Mouse (Mus musculus): Measurements from ENCODE around the gene Cradd.

The Cradd gene

GRCm38 (mm10) chr10:95211660-95212059, 112.3 kb downstream of the Cradd start:
- Histone ChIP-seq H3K36me3 (ENCODE audit: control insufficient read depth, insufficient read depth, low read length, poor library complexity, severe bottlenecking) (no peaks in the 10 kb centered on the region), H3K27me3 (ENCODE audit: control insufficient read depth, insufficient read depth, low read length, poor library complexity, severe bottlenecking) (no peaks in the 10 kb centered on the region)
- DNase-seq (ENCODE audit: low read depth, low spot score), result no peak

GRCm38 (mm10) chr10:95210664-95211372, 113.1 kb downstream of the Cradd start:
- no peak for DNase-seq (ENCODE audit: low read depth, low spot score)
- Histone ChIP-seq H3K36me3 (ENCODE audit: control insufficient read depth, insufficient read depth, low read length, poor library complexity, severe bottlenecking) (no peaks in the 10 kb centered on the region), H3K27me3 (ENCODE audit: control insufficient read depth, insufficient read depth, low read length, poor library complexity, severe bottlenecking) (no peaks in the 10 kb centered on the region)

GRCm38 (mm10) chr10:95210167-95210566, 113.8 kb downstream of the Cradd start:
- Histone ChIP-seq H3K27me3 (ENCODE audit: control insufficient read depth, insufficient read depth, low read length, poor library complexity, severe bottlenecking) (no peaks in the 10 kb centered on the region), H3K36me3 (ENCODE audit: control insufficient read depth, insufficient read depth, low read length, poor library complexity, severe bottlenecking) (no peaks in the 10 kb centered on the region)
- peak; percentile 7 for DNase-seq (ENCODE audit: low read depth, low spot score)

GRCm38 (mm10) chr10:95207423-95207822, 116.5 kb downstream of the Cradd start:
- Histone ChIP-seq H3K27me3 (ENCODE audit: control insufficient read depth, insufficient read depth, low read length, poor library complexity, severe bottlenecking) (no peaks in the 10 kb centered on the region), H3K36me3 (ENCODE audit: control insufficient read depth, insufficient read depth, low read length, poor library complexity, severe bottlenecking) (no peaks in the 10 kb centered on the region)
- no peak for DNase-seq (ENCODE audit: low read depth, low spot score)

GRCm38 (mm10) chr10:95201514-95201913, 122.4 kb downstream of the Cradd start:
- no peaks in the 10 kb centered on the region for H3K36me3 ChIP-seq (ENCODE audit: control insufficient read depth, insufficient read depth, low read length, poor library complexity, severe bottlenecking)
- no peaks in the 10 kb centered on the region for H3K27me3 ChIP-seq (ENCODE audit: control insufficient read depth, insufficient read depth, low read length, poor library complexity, severe bottlenecking)
- DNase-seq (ENCODE audit: low read depth, low spot score), result peak; percentile 50

GRCm38 (mm10) chr10:95200323-95200722, 123.6 kb downstream of the Cradd start:
- no peaks in the 10 kb centered on the region for H3K27me3 ChIP-seq (ENCODE audit: control insufficient read depth, insufficient read depth, low read length, poor library complexity, severe bottlenecking)
- DNase-seq (ENCODE audit: low read depth, low spot score), result no peak
- no peaks in the 10 kb centered on the region for H3K36me3 ChIP-seq (ENCODE audit: control insufficient read depth, insufficient read depth, low read length, poor library complexity, severe bottlenecking)

- DNase-seq (ENCODE audit: low read depth, low spot score), result no peak
- Histone ChIP-seq H3K27me3 (ENCODE audit: control insufficient read depth, insufficient read depth, low read length, poor library complexity, severe bottlenecking) (no peaks in the 10 kb centered on the region), H3K36me3 (ENCODE audit: control insufficient read depth, insufficient read depth, low read length, poor library complexity, severe bottlenecking) (no peaks in the 10 kb centered on the region)
Observed at GRCm38 (mm10) chr10:95199541-95200269, 124.2 kb downstream of the Cradd start.

GRCm38 (mm10) chr10:95197377-95197776, 126.6 kb downstream of the Cradd start:
- no peaks in the 10 kb centered on the region for H3K36me3 ChIP-seq (ENCODE audit: control insufficient read depth, insufficient read depth, low read length, poor library complexity, severe bottlenecking)
- H3K27me3 ChIP-seq (ENCODE audit: control insufficient read depth, insufficient read depth, low read length, poor library complexity, severe bottlenecking), result no peaks in the 10 kb centered on the region
- no peak for DNase-seq (ENCODE audit: low read depth, low spot score)

- H3K27me3 ChIP-seq (ENCODE audit: control insufficient read depth, insufficient read depth, low read length, poor library complexity, severe bottlenecking), result no peaks in the 10 kb centered on the region
- peak; percentile 82 for DNase-seq (ENCODE audit: low read depth, low spot score)
- H3K36me3 ChIP-seq (ENCODE audit: control insufficient read depth, insufficient read depth, low read length, poor library complexity, severe bottlenecking), result no peaks in the 10 kb centered on the region
Observed at GRCm38 (mm10) chr10:95195719-95196118, 128.2 kb downstream of the Cradd start.

GRCm38 (mm10) chr10:95194776-95195175, 129.2 kb downstream of the Cradd start:
- H3K27me3 ChIP-seq (ENCODE audit: control insufficient read depth, insufficient read depth, low read length, poor library complexity, severe bottlenecking), result no peaks in the 10 kb centered on the region
- H3K36me3 ChIP-seq (ENCODE audit: control insufficient read depth, insufficient read depth, low read length, poor library complexity, severe bottlenecking), result no peaks in the 10 kb centered on the region
- DNase-seq (ENCODE audit: low read depth, low spot score), result no peak

GRCm38 (mm10) chr10:95193875-95194281, 130.1 kb downstream of the Cradd start:
- no peak for DNase-seq (ENCODE audit: low read depth, low spot score)
- H3K27me3 ChIP-seq (ENCODE audit: control insufficient read depth, insufficient read depth, low read length, poor library complexity, severe bottlenecking), result no peaks in the 10 kb centered on the region
- H3K36me3 ChIP-seq (ENCODE audit: control insufficient read depth, insufficient read depth, low read length, poor library complexity, severe bottlenecking), result no peaks in the 10 kb centered on the region

GRCm38 (mm10) chr10:95191881-95192280, 132.1 kb downstream of the Cradd start:
- no peak for DNase-seq (ENCODE audit: low read depth, low spot score)
- H3K36me3 ChIP-seq (ENCODE audit: control insufficient read depth, insufficient read depth, low read length, poor library complexity, severe bottlenecking), result no peaks in the 10 kb centered on the region

GRCm38 (mm10) chr10:95191151-95191655, 132.7 kb downstream of the Cradd start:
- no peak for DNase-seq (ENCODE audit: low read depth, low spot score)
- Histone ChIP-seq H3K36me3 (ENCODE audit: control insufficient read depth, insufficient read depth, low read length, poor library complexity, severe bottlenecking) (no peaks in the 10 kb centered on the region), H3K27me3 (ENCODE audit: control insufficient read depth, insufficient read depth, low read length, poor library complexity, severe bottlenecking) (no peaks in the 10 kb centered on the region)

More at GRCm38 (mm10) chr10:95191881-95192280, 132.1 kb downstream of the Cradd start:
- no peaks in the 10 kb centered on the region for H3K27me3 ChIP-seq (ENCODE audit: control insufficient read depth, insufficient read depth, low read length, poor library complexity, severe bottlenecking)

GRCm38 (mm10) chr10:95189550-95190211, 134.3 kb downstream of the Cradd start:
- no peak for DNase-seq (ENCODE audit: low read depth, low spot score)
- H3K27me3 ChIP-seq (ENCODE audit: control insufficient read depth, insufficient read depth, low read length, poor library complexity, severe bottlenecking), result no peaks in the 10 kb centered on the region
- no peaks in the 10 kb centered on the region for H3K36me3 ChIP-seq (ENCODE audit: control insufficient read depth, insufficient read depth, low read length, poor library complexity, severe bottlenecking)

GRCm38 (mm10) chr10:95184210-95184609, 139.7 kb downstream of the Cradd start:
- DNase-seq (ENCODE audit: low read depth, low spot score), result no peak
- H3K27me3 ChIP-seq (ENCODE audit: control insufficient read depth, insufficient read depth, low read length, poor library complexity, severe bottlenecking), result no peaks in the 10 kb centered on the region
- no peaks in the 10 kb centered on the region for H3K36me3 ChIP-seq (ENCODE audit: control insufficient read depth, insufficient read depth, low read length, poor library complexity, severe bottlenecking)

Data from splenic B cell, adult 2 months (primary cell).